Mouse (Mus musculus): Measurements from ENCODE around the gene Trim29. TPM values are rescaled to one million over a fixed set of nuclear protein-coding genes. Genes with fewer than 3 reads are reported as not detected.

Gene Trim29
- 22.3 and 37.0 TPM in 2 replicates for polyA plus RNA-seq (2015; fragmentation: Nextera tagmentation; extraction: Ambion mirVana)

GRCm38 (mm10) chr9:43310538-43310937 is at the start of gene Trim29:
Trim29 (plus strand) TSS chr9:43310848.
- H3K36me3 ChIP-seq: no peaks in the 10 kb centered on the region
- H3K9ac ChIP-seq: no peak within 1 kb of the TSS
- no peak within 1 kb of the TSS for H3K27ac ChIP-seq
- H3K4me2 ChIP-seq: peak within 1 kb of the TSS; percentile 29
- H3K9me3 ChIP-seq: no peaks in the 10 kb centered on the region
- 0 out of 2 replicates have a peak, but pooled peaks have one; percentile 16 for ATAC-seq (ENCODE audit: insufficient read depth, low FRiP score, low read depth)
- H3K27me3 ChIP-seq (replicated peaks): no peaks in the 10 kb centered on the region
- H3K4me3 ChIP-seq (replicated peaks): peak within 1 kb of the TSS; percentile 29
- 55% methylated on average over 12 of the region's 12 CpGs for WGBS
- no peaks in the 10 kb centered on the region for H3K4me1 ChIP-seq

- no peak overlapping the region for H3K4me2 ChIP-seq
- H3K9me3 ChIP-seq: no peaks in the 10 kb centered on the region
- H3K4me1 ChIP-seq: peaks cover 30% of the 10 kb centered on the region
- peak overlapping the region; percentile 95 for H3K27ac ChIP-seq
- no peak overlapping the region for H3K4me3 ChIP-seq (replicated peaks)
- H3K36me3 ChIP-seq: no peaks in the 10 kb centered on the region
- peak; percentile 31; the same call in 1 of the 2 replicates for ATAC-seq (ENCODE audit: insufficient read depth, low FRiP score, low read depth)
- H3K9ac ChIP-seq: no peak overlapping the region
- no peaks in the 10 kb centered on the region for H3K27me3 ChIP-seq (replicated peaks)
- WGBS: 49% methylated on average over 3 of the region's 4 CpGs
Observed at GRCm38 (mm10) chr9:43261124-43261907, 49.3 kb upstream of the Trim29 start.

- H3K9ac ChIP-seq: no peak overlapping the region
- ATAC-seq (ENCODE audit: insufficient read depth, low FRiP score, low read depth): 0 out of 2 replicates have a peak, but pooled peaks have one; percentile 4
- peak overlapping the region; percentile 95 for H3K27ac ChIP-seq
- 29% methylated on average over 2 of the region's 2 CpGs for WGBS
- peaks cover 30% of the 10 kb centered on the region for H3K4me1 ChIP-seq
- H3K4me3 ChIP-seq (replicated peaks): no peak overlapping the region
- no peaks in the 10 kb centered on the region for H3K27me3 ChIP-seq (replicated peaks)
- H3K4me2 ChIP-seq: no peak overlapping the region
- H3K36me3 ChIP-seq: no peaks in the 10 kb centered on the region
- H3K9me3 ChIP-seq: no peaks in the 10 kb centered on the region
Observed at GRCm38 (mm10) chr9:43261941-43262340, 48.7 kb upstream of the Trim29 start.

GRCm38 (mm10) chr9:43262390-43262789 is 48.3 kb upstream of the Trim29 start:
- no peak overlapping the region for H3K9ac ChIP-seq
- H3K9me3 ChIP-seq: no peaks in the 10 kb centered on the region

GRCm38 (mm10) chr9:43262811-43263550 is 47.7 kb upstream of the Trim29 start:
- H3K36me3 ChIP-seq: no peaks in the 10 kb centered on the region
- H3K9ac ChIP-seq: no peak overlapping the region
- ATAC-seq (ENCODE audit: insufficient read depth, low FRiP score, low read depth): no peak
- H3K9me3 ChIP-seq: no peaks in the 10 kb centered on the region
- peaks cover 30% of the 10 kb centered on the region for H3K4me1 ChIP-seq
- H3K27me3 ChIP-seq (replicated peaks): no peaks in the 10 kb centered on the region
- WGBS: 48% methylated on average over 9 of the region's 9 CpGs
- no peak overlapping the region for H3K4me3 ChIP-seq (replicated peaks)
- H3K4me2 ChIP-seq: no peak overlapping the region
- peak overlapping the region; percentile 95 for H3K27ac ChIP-seq

More at GRCm38 (mm10) chr9:43262390-43262789, 48.3 kb upstream of the Trim29 start:
- Histone ChIP-seq H3K4me2 (no peak overlapping the region), H3K36me3 (no peaks in the 10 kb centered on the region), H3K27me3 (replicated peaks) (no peaks in the 10 kb centered on the region), H3K4me1 (peaks cover 30% of the 10 kb centered on the region), H3K4me3 (replicated peaks) (no peak overlapping the region), H3K27ac (peak overlapping the region; percentile 95)
- WGBS: 48% methylated on average over 4 of the region's 4 CpGs
- no peak for ATAC-seq (ENCODE audit: insufficient read depth, low FRiP score, low read depth)

GRCm38 (mm10) chr9:43263946-43264451 is 46.6 kb upstream of the Trim29 start:
- peaks cover 30% of the 10 kb centered on the region for H3K4me1 ChIP-seq
- 29% methylated on average over 11 of the region's 11 CpGs for WGBS
- no peaks in the 10 kb centered on the region for H3K27me3 ChIP-seq (replicated peaks)
- H3K36me3 ChIP-seq: no peaks in the 10 kb centered on the region
- no peak overlapping the region for H3K4me3 ChIP-seq (replicated peaks)
- H3K4me2 ChIP-seq: no peak overlapping the region
- ATAC-seq (ENCODE audit: insufficient read depth, low FRiP score, low read depth): peak; percentile 70
- H3K27ac ChIP-seq: peak overlapping the region; percentile 95
- H3K9me3 ChIP-seq: no peaks in the 10 kb centered on the region
- H3K9ac ChIP-seq: no peak overlapping the region

GRCm38 (mm10) chr9:43265194-43265593 is 45.5 kb upstream of the Trim29 start:
- Histone ChIP-seq H3K36me3 (no peaks in the 10 kb centered on the region), H3K27me3 (replicated peaks) (peaks cover 2% of the 10 kb centered on the region; the same call in 1 of the 2 replicates), H3K9ac (no peak overlapping the region), H3K27ac (no peak overlapping the region), H3K4me3 (replicated peaks) (no peak overlapping the region), H3K4me1 (peaks cover 30% of the 10 kb centered on the region), H3K4me2 (no peak overlapping the region), H3K9me3 (no peaks in the 10 kb centered on the region)
- no peak for ATAC-seq (ENCODE audit: insufficient read depth, low FRiP score, low read depth)
- 62% methylated on average over 9 of the region's 9 CpGs for WGBS

GRCm38 (mm10) chr9:43267357-43267756 is 43.3 kb upstream of the Trim29 start:
- no peak overlapping the region for H3K27ac ChIP-seq
- H3K4me3 ChIP-seq (replicated peaks): no peak overlapping the region
- H3K4me1 ChIP-seq: peaks cover 26% of the 10 kb centered on the region
- H3K9me3 ChIP-seq: no peaks in the 10 kb centered on the region
- WGBS: 75% methylated on average over 8 of the region's 8 CpGs
- peaks cover 23% of the 10 kb centered on the region for H3K27me3 ChIP-seq (replicated peaks)
- H3K4me2 ChIP-seq: no peak overlapping the region
- H3K9ac ChIP-seq: no peak overlapping the region
- ATAC-seq (ENCODE audit: insufficient read depth, low FRiP score, low read depth): no peak
- no peaks in the 10 kb centered on the region for H3K36me3 ChIP-seq

- no peak for ATAC-seq (ENCODE audit: insufficient read depth, low FRiP score, low read depth)
- peaks cover 23% of the 10 kb centered on the region for H3K27me3 ChIP-seq (replicated peaks)
- no peaks in the 10 kb centered on the region for H3K36me3 ChIP-seq
- H3K4me1 ChIP-seq: peaks cover 9% of the 10 kb centered on the region
- no peak overlapping the region for H3K4me2 ChIP-seq
- no peaks in the 10 kb centered on the region for H3K9me3 ChIP-seq
- no peak overlapping the region for H3K27ac ChIP-seq
- 46% methylated on average over 8 of the region's 8 CpGs for WGBS
- H3K4me3 ChIP-seq (replicated peaks): no peak overlapping the region
- H3K9ac ChIP-seq: no peak overlapping the region
Observed at GRCm38 (mm10) chr9:43269166-43269565, 41.5 kb upstream of the Trim29 start.

- Histone ChIP-seq H3K27me3 (replicated peaks) (peaks cover 23% of the 10 kb centered on the region), H3K27ac (no peak overlapping the region), H3K9ac (no peak overlapping the region), H3K36me3 (no peaks in the 10 kb centered on the region), H3K4me2 (peak overlapping the region; percentile 40), H3K4me1 (0 out of 2 replicates have a peak, but pooled peaks cover 8% of the 10 kb centered on the region), H3K4me3 (replicated peaks) (0 out of 2 replicates have a peak overlapping the region, but pooled peaks have one; percentile 3), H3K9me3 (no peaks in the 10 kb centered on the region)
- 19% methylated on average over 17 of the region's 17 CpGs for WGBS
- no peak for ATAC-seq (ENCODE audit: insufficient read depth, low FRiP score, low read depth)
Observed at GRCm38 (mm10) chr9:43270723-43271252, 39.9 kb upstream of the Trim29 start.

- H3K27me3 ChIP-seq (replicated peaks): peaks cover 23% of the 10 kb centered on the region
- ATAC-seq (ENCODE audit: insufficient read depth, low FRiP score, low read depth): no peak
- H3K4me2 ChIP-seq: no peak overlapping the region
- 0 out of 2 replicates have a peak, but pooled peaks cover 8% of the 10 kb centered on the region for H3K4me1 ChIP-seq
- H3K9me3 ChIP-seq: no peaks in the 10 kb centered on the region
- H3K27ac ChIP-seq: no peak overlapping the region
- H3K36me3 ChIP-seq: no peaks in the 10 kb centered on the region
- 72% methylated on average over 14 of the region's 14 CpGs for WGBS
- no peak overlapping the region for H3K4me3 ChIP-seq (replicated peaks)
- no peak overlapping the region for H3K9ac ChIP-seq
Observed at GRCm38 (mm10) chr9:43271761-43272518, 38.7 kb upstream of the Trim29 start.
